Mouse (Mus musculus) stomach, postnatal 0 days (tissue): ENCODE results near the gene Bsn. TPM values are rescaled to one million over a fixed set of nuclear protein-coding genes. Genes with fewer than 3 reads are reported as not detected.

ENCODE experiments used
- ATAC-seq: fragments of 200-750 bp; cut with Nextera tagmentation; 2 replicates; pipeline ENCODE4 v1.8.0; 2017; ENCODE audit not compliant: low FRiP score, low TSS enrichment
- DNase-seq: peaks from one replicate; pipeline ENCODE4 v3.0.0-alpha.2; 2016; ENCODE audit warnings: low spot score
- H3K27ac ChIP-seq: fragments of 300-500 bp; sonication (generic); replicated peaks from 2 replicates; pipeline ENCODE4 v1.5.1; 2014; ENCODE audit warnings: mild to moderate bottlenecking, control low read depth
- H3K27me3 ChIP-seq: fragments of 300-500 bp; sonication (generic); 2 replicates; pipeline ENCODE4 v1.6.1; 2014; ENCODE audit warnings: low read length; ENCODE audit not compliant: control insufficient read depth, insufficient read depth
- H3K36me3 ChIP-seq: fragments of 300-500 bp; sonication (generic); 2 replicates; pipeline ENCODE4 v1.6.1; 2014; ENCODE audit warnings: low read length, mixed read lengths; ENCODE audit not compliant: control insufficient read depth, insufficient read depth
- H3K4me1 ChIP-seq: fragments of 300-500 bp; sonication (generic); replicated peaks from 2 replicates; pipeline ENCODE4 v1.6.1; 2014; ENCODE audit warnings: antibody characterized with exemption; ENCODE audit not compliant: control insufficient read depth, insufficient read depth
- H3K4me2 ChIP-seq: fragments of 300-500 bp; sonication (generic); replicated peaks from 2 replicates; pipeline ENCODE4 v1.6.1; 2014; ENCODE audit warnings: low read depth, mild to moderate bottlenecking, control low read depth, moderate library complexity
- H3K4me3 ChIP-seq: fragments of 300-500 bp; sonication (generic); 2 replicates; pipeline ENCODE4 v1.5.1; 2014; ENCODE audit warnings: low read depth, low read length, control low read depth
- H3K9ac ChIP-seq: fragments of 300-500 bp; sonication (generic); 2 replicates; pipeline ENCODE4 v1.6.1; 2014; ENCODE audit warnings: mild to moderate bottlenecking, low read length, control low read depth, mixed read lengths
- H3K9me3 ChIP-seq: fragments of 300-500 bp; sonication (generic); 2 replicates; pipeline ENCODE4 v1.6.1; 2016; ENCODE audit warnings: low read length; ENCODE audit not compliant: control insufficient read depth
- CTCF ChIP-seq: IDR thresholded peaks from 2 replicates; pipeline ENCODE4 v1.5.1; 2016; ENCODE audit warnings: antibody characterized with exemption, low read depth, mild to moderate bottlenecking, moderate library complexity
- EP300 ChIP-seq: optimal IDR thresholded peaks from 2 replicates; pipeline ENCODE3; 2016; ENCODE audit warnings: antibody characterized with exemption
- WGBS: fragments of 180-500 bp; shearing (Covaris S2); extraction: QIAGEN DNeasy Blood & Tissue Kit; methylation state at CpG from one replicate; pipeline ENCODE4 v1.1.7; 2014; 5-methylcytosine and 5-hydroxymethylcytosine counted together
- polyA plus RNA-seq: library from polyadenylated mRNA; unstranded; fragments of >200 nt; fragmentation: Nextera tagmentation; extraction: Ambion mirVana; gene quantifications from 2 replicates; pipeline ENCODE4 v1.2.1, GENCODE M21; 2015

Bsn gene
- polyA plus RNA-seq, 1 experiment from 2014 or later, result 1.6 TPM

GRCm38 (mm10) chr9:108105549-108105863, 84.7 kb downstream of the Bsn start:
- WGBS, result 74% methylated on average over 12 of the region's 12 CpGs
- ATAC-seq (no peak), DNase-seq (no peak)
- no peaks in the 10 kb centered on the region for H3K36me3 ChIP-seq
- no peaks in the 10 kb centered on the region for H3K9me3 ChIP-seq
- TF ChIP-seq EP300, result no peak
- TF ChIP-seq CTCF, result no peak
- H3K4me3 ChIP-seq, result no peak overlapping the region
- H3K4me1 ChIP-seq, result no peaks in the 10 kb centered on the region; the same call in 1 of the 2 replicates
- H3K27ac ChIP-seq, result peak overlapping the region; percentile 74
- no peak overlapping the region for H3K9ac ChIP-seq
- peak overlapping the region; percentile 32; the same call in 1 of the 2 replicates for H3K4me2 ChIP-seq
- no peaks in the 10 kb centered on the region for H3K27me3 ChIP-seq

- H3K27me3 ChIP-seq, result no peaks in the 10 kb centered on the region
- H3K4me1 ChIP-seq, result no peaks in the 10 kb centered on the region; the same call in 1 of the 2 replicates
- 47% methylated on average over 31 of the region's 31 CpGs for WGBS
- peak; percentile 84 for ATAC-seq
- DNase-seq, result peak; percentile 89
- H3K27ac ChIP-seq, result peak overlapping the region; percentile 74
- H3K4me2 ChIP-seq, result peak overlapping the region; percentile 32
- no peaks in the 10 kb centered on the region for H3K9me3 ChIP-seq
- H3K36me3 ChIP-seq, result no peaks in the 10 kb centered on the region
- H3K4me3 ChIP-seq, result no peak overlapping the region
- TF ChIP-seq EP300, result no peak
- TF ChIP-seq CTCF, result no peak
- H3K9ac ChIP-seq, result peak overlapping the region; percentile 36
Observed at GRCm38 (mm10) chr9:108104766-108105548, 85.2 kb downstream of the Bsn start.

- no peak for TF ChIP-seq CTCF
- 86% methylated on average over 8 of the region's 8 CpGs for WGBS
- Histone ChIP-seq H3K4me1 (no peaks in the 10 kb centered on the region), H3K27ac (no peak overlapping the region), H3K4me3 (no peak overlapping the region), H3K27me3 (no peaks in the 10 kb centered on the region), H3K9me3 (no peaks in the 10 kb centered on the region), H3K36me3 (no peaks in the 10 kb centered on the region), H3K4me2 (no peak overlapping the region), H3K9ac (no peak overlapping the region)
- ATAC-seq (no peak), DNase-seq (no peak)
Observed at GRCm38 (mm10) chr9:108099619-108100018, 90.6 kb downstream of the Bsn start.

- H3K36me3 ChIP-seq, result peaks cover 6% of the 10 kb centered on the region; the same call in 1 of the 2 replicates
- WGBS, result 49% methylated on average over 10 of the region's 10 CpGs
- no peaks in the 10 kb centered on the region for H3K4me1 ChIP-seq
- no peak overlapping the region for H3K4me2 ChIP-seq
- ATAC-seq (peak; percentile 15; the same call in 1 of the 2 replicates), DNase-seq (no peak)
- peak; percentile 18; the same call in 1 of the 2 replicates for TF ChIP-seq CTCF
- no peak for TF ChIP-seq EP300
- H3K9ac ChIP-seq, result no peak overlapping the region
- 0 out of 2 replicates have a peak overlapping the region, but pooled peaks have one; percentile 14 for H3K27ac ChIP-seq
- H3K4me3 ChIP-seq, result no peak overlapping the region
- no peaks in the 10 kb centered on the region for H3K9me3 ChIP-seq
- H3K27me3 ChIP-seq, result no peaks in the 10 kb centered on the region
Observed at GRCm38 (mm10) chr9:108095949-108096712, 94.1 kb downstream of the Bsn start.

- no peaks in the 10 kb centered on the region for H3K9me3 ChIP-seq
- H3K4me1 ChIP-seq, result no peaks in the 10 kb centered on the region
- no peak for TF ChIP-seq EP300
- TF ChIP-seq CTCF, result peak; percentile 84
- no peak overlapping the region for H3K9ac ChIP-seq
- peaks cover 9% of the 10 kb centered on the region; the same call in 1 of the 2 replicates for H3K36me3 ChIP-seq
- 0 out of 2 replicates have a peak, but pooled peaks have one; percentile 27 for ATAC-seq
- H3K4me2 ChIP-seq, result peak overlapping the region; percentile 98
- DNase-seq, result peak; percentile 79
- peak overlapping the region; percentile 60; the same call in 1 of the 2 replicates for H3K4me3 ChIP-seq
- WGBS, result 6% methylated on average over 3 of the region's 3 CpGs
- peak overlapping the region; percentile 86 for H3K27ac ChIP-seq
- H3K27me3 ChIP-seq, result no peaks in the 10 kb centered on the region
Observed at GRCm38 (mm10) chr9:108095518-108095917, 94.7 kb downstream of the Bsn start.

- Histone ChIP-seq H3K9ac (peak overlapping the region; percentile 75), H3K9me3 (no peaks in the 10 kb centered on the region), H3K4me3 (peak overlapping the region; percentile 60), H3K36me3 (peaks cover 14% of the 10 kb centered on the region; the same call in 1 of the 2 replicates), H3K27me3 (no peaks in the 10 kb centered on the region), H3K4me2 (peak overlapping the region; percentile 98), H3K4me1 (no peaks in the 10 kb centered on the region), H3K27ac (peak overlapping the region; percentile 86)
- DNase-seq (peak; percentile 76), ATAC-seq (peak; percentile 53)
- TF ChIP-seq CTCF (no peak), EP300 (no peak)
- WGBS, result under 1% methylated on average over 16 of the region's 16 CpGs
Observed at GRCm38 (mm10) chr9:108094998-108095411, 95.2 kb downstream of the Bsn start.
